Mouse (Mus musculus) midbrain, embryonic 13.5 days (tissue): Measurements from ENCODE around the gene Auh. TPM values are rescaled to one million over a fixed set of nuclear protein-coding genes. Genes with fewer than 3 reads are reported as not detected.

Source experiments
- ATAC-seq: fragments of 200-750 bp; cut with Nextera tagmentation; 2 replicates; pipeline ENCODE4 v1.8.0; 2017; ENCODE audit warnings: mild to moderate bottlenecking, moderate TSS enrichment, moderate library complexity
- H3K27ac ChIP-seq: fragments of 300-500 bp; sonication (generic); 2 replicates; pipeline ENCODE4 v1.5.1; 2015; ENCODE audit warnings: inconsistent platforms, mild to moderate bottlenecking, moderate library complexity
- H3K27me3 ChIP-seq: fragments of 300-500 bp; sonication (generic); 2 replicates; pipeline ENCODE4 v1.6.1; 2015; ENCODE audit warnings: mild to moderate bottlenecking, inconsistent platforms
- H3K36me3 ChIP-seq: fragments of 300-500 bp; sonication (generic); 2 replicates; pipeline ENCODE4 v1.6.1; 2015; ENCODE audit warnings: mild to moderate bottlenecking, inconsistent platforms
- H3K4me1 ChIP-seq: fragments of 300-500 bp; sonication (generic); replicated peaks from 2 replicates; pipeline ENCODE4 v1.6.1; 2015; ENCODE audit warnings: inconsistent platforms
- H3K4me2 ChIP-seq: fragments of 300-500 bp; sonication (generic); replicated peaks from 2 replicates; pipeline ENCODE4 v1.6.1; 2015; ENCODE audit warnings: moderate library complexity, mild to moderate bottlenecking, inconsistent platforms
- H3K4me3 ChIP-seq: fragments of 300-500 bp; sonication (generic); replicated peaks from 2 replicates; pipeline ENCODE4 v1.5.1; 2015; ENCODE audit warnings: mild to moderate bottlenecking, inconsistent platforms
- H3K9ac ChIP-seq: fragments of 300-500 bp; sonication (generic); replicated peaks from 2 replicates; pipeline ENCODE4 v1.6.1; 2015; ENCODE audit warnings: mild to moderate bottlenecking, inconsistent platforms
- H3K9me3 ChIP-seq: fragments of 300-500 bp; sonication (generic); 2 replicates; pipeline ENCODE4 v1.6.1; 2016; ENCODE audit warnings: mild to moderate bottlenecking, inconsistent platforms
- WGBS: fragments of 180-500 bp; shearing (Covaris S2); methylation state at CpG from one replicate; pipeline ENCODE4 v1.1.7; 2015; 5-methylcytosine and 5-hydroxymethylcytosine counted together
- polyA plus RNA-seq: library from polyadenylated mRNA; unstranded; fragments of >200 nt; fragmentation: Nextera tagmentation; extraction: Ambion mirVana; gene quantifications from 2 replicates; pipeline ENCODE4 v1.2.1, GENCODE M21; 2015

Gene Auh
- polyA plus RNA-seq, 1 experiment from 2014 or later: 58.4 TPM

GRCm38 (mm10) chr13:52919790-52920352 is 9.6 kb downstream of the Auh start:
- Histone ChIP-seq H3K9ac (no peak overlapping the region; the same call in 1 of the 2 replicates), H3K27ac (no peak overlapping the region), H3K9me3 (no peaks in the 10 kb centered on the region), H3K27me3 (no peaks in the 10 kb centered on the region), H3K4me3 (no peak overlapping the region), H3K36me3 (0 out of 2 replicates have a peak, but pooled peaks cover 8% of the 10 kb centered on the region), H3K4me1 (peaks cover 16% of the 10 kb centered on the region), H3K4me2 (no peak overlapping the region)
- 85% methylated on average over 10 of the region's 10 CpGs for WGBS
- no peak for ATAC-seq

- Histone ChIP-seq H3K27ac (no peak overlapping the region), H3K4me1 (peaks cover 19% of the 10 kb centered on the region), H3K9me3 (no peaks in the 10 kb centered on the region), H3K27me3 (no peaks in the 10 kb centered on the region), H3K36me3 (0 out of 2 replicates have a peak, but pooled peaks cover 8% of the 10 kb centered on the region), H3K4me2 (no peak overlapping the region), H3K4me3 (no peak overlapping the region), H3K9ac (no peak overlapping the region)
- no peak for ATAC-seq
- 91% methylated on average over 5 of the region's 5 CpGs for WGBS
Measured at GRCm38 (mm10) chr13:52918333-52918732, 11.1 kb downstream of the Auh start.

- no peak overlapping the region for H3K4me2 ChIP-seq
- WGBS: 80% methylated on average over 19 of the region's 19 CpGs
- no peaks in the 10 kb centered on the region for H3K9me3 ChIP-seq
- no peak overlapping the region for H3K27ac ChIP-seq
- 0 out of 2 replicates have a peak, but pooled peaks cover 8% of the 10 kb centered on the region for H3K36me3 ChIP-seq
- peaks cover 12% of the 10 kb centered on the region for H3K4me1 ChIP-seq
- ATAC-seq: no peak
- H3K27me3 ChIP-seq: no peaks in the 10 kb centered on the region
- H3K9ac ChIP-seq: no peak overlapping the region
- H3K4me3 ChIP-seq: no peak overlapping the region
Measured at GRCm38 (mm10) chr13:52914591-52915110, 14.8 kb downstream of the Auh start.

- ATAC-seq: no peak
- H3K36me3 ChIP-seq: peaks cover 9% of the 10 kb centered on the region; the same call in 1 of the 2 replicates
- no peaks in the 10 kb centered on the region for H3K27me3 ChIP-seq
- peaks cover 12% of the 10 kb centered on the region for H3K4me1 ChIP-seq
- H3K9me3 ChIP-seq: no peaks in the 10 kb centered on the region
- no peak overlapping the region for H3K9ac ChIP-seq
- 81% methylated on average over 7 of the region's 7 CpGs for WGBS
- H3K4me2 ChIP-seq: no peak overlapping the region
- no peak overlapping the region for H3K27ac ChIP-seq
- no peak overlapping the region for H3K4me3 ChIP-seq
Measured at GRCm38 (mm10) chr13:52913926-52914325, 15.6 kb downstream of the Auh start.

GRCm38 (mm10) chr13:52912495-52912894 is 17.0 kb downstream of the Auh start:
- no peaks in the 10 kb centered on the region for H3K27me3 ChIP-seq
- H3K36me3 ChIP-seq: peaks cover 15% of the 10 kb centered on the region
- ATAC-seq: no peak
- no peaks in the 10 kb centered on the region for H3K9me3 ChIP-seq
- no peak overlapping the region for H3K9ac ChIP-seq
- peaks cover 12% of the 10 kb centered on the region for H3K4me1 ChIP-seq
- no peak overlapping the region for H3K4me2 ChIP-seq
- no peak overlapping the region for H3K4me3 ChIP-seq
- WGBS: 82% methylated on average over 8 of the region's 8 CpGs
- no peak overlapping the region for H3K27ac ChIP-seq

- 47% methylated on average over 4 of the region's 4 CpGs for WGBS
- no peaks in the 10 kb centered on the region for H3K9me3 ChIP-seq
- no peak overlapping the region for H3K27ac ChIP-seq
- no peak overlapping the region for H3K4me2 ChIP-seq
- H3K27me3 ChIP-seq: no peaks in the 10 kb centered on the region
- no peak overlapping the region for H3K9ac ChIP-seq
- peaks cover 23% of the 10 kb centered on the region for H3K36me3 ChIP-seq
- H3K4me1 ChIP-seq: peaks cover 8% of the 10 kb centered on the region
- ATAC-seq: no peak
- no peak overlapping the region for H3K4me3 ChIP-seq
Measured at GRCm38 (mm10) chr13:52911259-52911658, 18.2 kb downstream of the Auh start.

GRCm38 (mm10) chr13:52906296-52906695 is 23.2 kb downstream of the Auh start:
- Histone ChIP-seq H3K4me2 (no peak overlapping the region), H3K27me3 (no peaks in the 10 kb centered on the region), H3K9me3 (no peaks in the 10 kb centered on the region), H3K4me1 (peaks cover 29% of the 10 kb centered on the region), H3K9ac (no peak overlapping the region), H3K4me3 (no peak overlapping the region), H3K27ac (no peak overlapping the region), H3K36me3 (peaks cover 23% of the 10 kb centered on the region)
- ATAC-seq: no peak
- WGBS: 85% methylated on average over 11 of the region's 11 CpGs

- Histone ChIP-seq H3K36me3 (peaks cover 26% of the 10 kb centered on the region), H3K27me3 (no peaks in the 10 kb centered on the region), H3K9ac (no peak overlapping the region), H3K4me1 (peaks cover 38% of the 10 kb centered on the region), H3K4me3 (no peak overlapping the region), H3K27ac (peak overlapping the region; percentile 1; the same call in 1 of the 2 replicates), H3K9me3 (no peaks in the 10 kb centered on the region), H3K4me2 (no peak overlapping the region)
- WGBS: 51% methylated on average over 6 of the region's 6 CpGs
- ATAC-seq: no peak; the same call in 1 of the 2 replicates
Measured at GRCm38 (mm10) chr13:52904175-52904574, 25.3 kb downstream of the Auh start.

GRCm38 (mm10) chr13:52903767-52904166 is 25.7 kb downstream of the Auh start:
- Histone ChIP-seq H3K4me1 (peaks cover 38% of the 10 kb centered on the region), H3K9ac (no peak overlapping the region), H3K9me3 (no peaks in the 10 kb centered on the region), H3K4me3 (no peak overlapping the region), H3K27ac (no peak overlapping the region), H3K36me3 (peaks cover 24% of the 10 kb centered on the region), H3K27me3 (no peaks in the 10 kb centered on the region), H3K4me2 (no peak overlapping the region)
- WGBS: 26% methylated on average over 10 of the region's 10 CpGs
- ATAC-seq: peak; percentile 63

GRCm38 (mm10) chr13:52902517-52902916 is 27.0 kb downstream of the Auh start:
- 87% methylated on average over 8 of the region's 8 CpGs for WGBS
- ATAC-seq: no peak

GRCm38 (mm10) chr13:52899664-52900063 is 29.8 kb downstream of the Auh start:
- no peaks in the 10 kb centered on the region for H3K9me3 ChIP-seq
- H3K27ac ChIP-seq: no peak overlapping the region
- H3K4me3 ChIP-seq: no peak overlapping the region
- peaks cover 18% of the 10 kb centered on the region for H3K36me3 ChIP-seq
- no peak for ATAC-seq
- no peak overlapping the region for H3K4me2 ChIP-seq
- H3K4me1 ChIP-seq: peaks cover 27% of the 10 kb centered on the region
- H3K27me3 ChIP-seq: no peaks in the 10 kb centered on the region
- H3K9ac ChIP-seq: no peak overlapping the region
- 88% methylated on average over 5 of the region's 5 CpGs for WGBS

More at GRCm38 (mm10) chr13:52902517-52902916, 27.0 kb downstream of the Auh start:
- Histone ChIP-seq H3K4me3 (no peak overlapping the region), H3K9me3 (no peaks in the 10 kb centered on the region), H3K36me3 (peaks cover 16% of the 10 kb centered on the region), H3K27me3 (no peaks in the 10 kb centered on the region), H3K4me1 (peaks cover 38% of the 10 kb centered on the region), H3K9ac (no peak overlapping the region), H3K4me2 (no peak overlapping the region), H3K27ac (no peak overlapping the region)

- peaks cover 10% of the 10 kb centered on the region; the same call in 1 of the 2 replicates for H3K4me1 ChIP-seq
- WGBS: 83% methylated on average over 6 of the region's 6 CpGs
- H3K36me3 ChIP-seq: peaks cover 18% of the 10 kb centered on the region
- no peak for ATAC-seq
- H3K4me2 ChIP-seq: no peak overlapping the region
- H3K9ac ChIP-seq: no peak overlapping the region
- H3K27ac ChIP-seq: no peak overlapping the region
- H3K9me3 ChIP-seq: no peaks in the 10 kb centered on the region
- H3K27me3 ChIP-seq: no peaks in the 10 kb centered on the region
- no peak overlapping the region for H3K4me3 ChIP-seq
Measured at GRCm38 (mm10) chr13:52897806-52898205, 31.7 kb downstream of the Auh start.

- Histone ChIP-seq H3K9ac (no peak overlapping the region), H3K4me2 (no peak overlapping the region), H3K36me3 (peaks cover 12% of the 10 kb centered on the region), H3K27ac (no peak overlapping the region), H3K4me3 (no peak overlapping the region), H3K4me1 (no peaks in the 10 kb centered on the region), H3K9me3 (no peaks in the 10 kb centered on the region), H3K27me3 (no peaks in the 10 kb centered on the region)
- no peak for ATAC-seq
- 95% methylated on average over 1 of the region's 1 CpGs for WGBS
Measured at GRCm38 (mm10) chr13:52892791-52893190, 36.7 kb downstream of the Auh start.
